Mouse (Mus musculus) neutrophil, adult 5-6 weeks (primary cell): ENCODE results near the gene Pms2. TPM values are rescaled to one million over a fixed set of nuclear protein-coding genes. Genes with fewer than 3 reads are reported as not detected.

Source experiments
- ATAC-seq: fragments of 151-379, 151-347 bp; 2 replicates; pipeline ENCODE4 v1.8.0; 2017; ENCODE audit warnings: mild to moderate bottlenecking, moderate TSS enrichment; ENCODE audit not compliant: insufficient number of reproducible peaks, poor library complexity, low FRiP score, severe bottlenecking; ENCODE audit errors: extremely low read depth
- total RNA-seq: library from RNA; stranded (forward); fragments of 200-1000 nt; gene quantifications from 2 replicates; pipeline ENCODE4 v1.2.3, GENCODE M21; 2017

Gene Pms2
- total RNA-seq, 1 experiment from 2014 or later: 33.4 TPM

DNA sequence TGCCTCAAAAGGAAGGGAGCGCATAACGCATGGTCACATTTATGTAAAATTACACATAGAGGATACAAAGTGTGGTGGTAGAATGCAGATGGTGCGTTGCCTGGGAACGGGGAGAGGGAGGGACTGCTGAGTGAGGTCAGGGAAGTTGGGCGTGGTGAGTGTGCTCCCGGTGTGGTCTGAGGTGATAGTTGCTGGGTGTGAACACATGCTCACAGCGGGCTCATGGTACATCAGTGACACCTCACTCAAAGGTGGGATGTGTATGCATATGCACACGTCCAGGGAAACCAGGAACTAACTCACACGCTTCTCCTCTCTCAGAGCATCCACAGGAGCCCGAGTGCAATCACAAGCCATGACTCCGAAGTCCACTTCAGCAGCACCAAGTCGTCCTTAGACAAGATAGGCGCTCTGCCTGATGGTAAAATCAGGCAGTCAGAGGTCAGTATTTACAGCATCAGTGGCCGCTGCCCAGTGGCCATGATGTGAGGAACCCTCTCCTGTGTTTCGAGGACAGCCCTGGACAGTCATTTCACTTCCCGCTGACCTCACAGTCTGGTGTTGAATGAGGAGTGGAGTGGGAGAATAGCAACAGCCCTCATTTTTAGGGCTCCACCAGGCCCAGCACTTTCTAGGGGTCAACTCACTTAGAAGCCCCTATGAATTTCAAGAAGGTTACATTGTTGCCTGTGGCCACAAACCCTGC, 67.1 kb downstream of the Pms2 start:
- no peak for ATAC-seq

DNA sequence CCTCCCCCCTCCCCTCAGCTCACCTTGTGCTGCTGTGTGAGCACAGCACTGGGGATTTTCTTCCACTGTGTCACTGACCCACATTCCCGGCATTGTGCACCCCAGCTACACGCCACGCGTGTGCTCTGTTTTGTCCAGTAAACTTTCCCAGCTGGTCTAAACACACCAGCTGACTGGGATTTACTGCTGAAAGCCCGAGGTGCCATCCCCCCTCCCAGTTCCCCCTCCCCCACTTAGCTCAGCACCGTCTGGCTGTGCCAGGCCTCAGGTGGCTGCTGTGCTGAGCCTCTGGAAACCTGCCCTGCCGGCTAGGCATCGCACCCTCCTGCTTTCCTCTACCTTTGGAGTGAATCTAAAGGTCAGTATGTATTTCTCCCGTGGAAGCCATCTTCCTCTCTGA, 71.1 kb downstream of the Pms2 start:
- no peak for ATAC-seq

DNA sequence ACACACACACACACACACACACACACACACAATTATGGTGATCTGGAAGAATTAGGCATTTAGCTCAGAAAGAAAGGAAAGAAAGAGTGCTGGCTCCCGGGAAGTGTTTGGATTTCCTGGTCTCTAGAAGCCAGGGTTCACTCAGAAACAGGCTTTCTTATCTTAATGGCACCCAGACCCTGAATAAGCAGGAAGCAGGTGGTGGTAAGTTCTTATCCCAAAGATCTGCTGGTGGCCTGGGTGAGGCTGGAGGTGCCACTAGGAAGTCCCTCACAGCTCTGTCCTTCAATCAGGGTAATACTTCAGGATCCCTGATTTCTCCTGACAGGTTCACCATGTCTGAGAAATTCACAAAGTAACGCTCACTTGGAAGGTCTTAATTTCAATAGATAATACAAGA, 72.6 kb downstream of the Pms2 start:
- ATAC-seq: no peak

Other genes with a start within 250 kb of the Pms2 start
- gene Usp42, start 177.7 kb upstream of the Pms2 start, total RNA-seq: 27.4 and 27.9 TPM in 2 replicates
- 45.8 and 46.3 TPM in 2 replicates for gene Eif2ak1, start 92.2 kb upstream of the Pms2 start, total RNA-seq
- 0.35 TPM in 1 of 2 replicates, not detected in the other for gene Ankrd61, start 12.3 kb upstream of the Pms2 start, total RNA-seq
- 14.5 and 15.0 TPM in 2 replicates for gene Aimp2, start 117 bp upstream of the Pms2 start, total RNA-seq
- not detected in 2 replicates for gene Gm42421, start 18.2 kb downstream of the Pms2 start, total RNA-seq
- 3.7 and 5.4 TPM in 2 replicates for gene Rsph10b, start 23.1 kb downstream of the Pms2 start, total RNA-seq
- 83.2 and 85.0 TPM in 2 replicates for gene Ccz1, start 104.9 kb downstream of the Pms2 start, total RNA-seq
- not detected in 2 replicates for gene Ocm, start 116.7 kb downstream of the Pms2 start, total RNA-seq
- gene Lmtk2, start 190.5 kb downstream of the Pms2 start, total RNA-seq: 28.9 and 34.6 TPM in 2 replicates